Mouse (Mus musculus): ENCODE measurements around the gene Clasrp.

- TF ChIP-seq CTCF (conservative IDR thresholded peaks at IDR 0.05; ENCODE audit: insufficient read depth, insufficient read length, low read depth, low read length), result no peak
- TF ChIP-seq POLR2A (IDR thresholded peaks at IDR 0.05; ENCODE audit: low read depth, low read length), result no peak
Measured at GRCm38 (mm10) chr7:19579751-19580150, 24.5 kb downstream of the Clasrp start.
